Mouse (Mus musculus) midbrain, embryonic 10.5 days (tissue): ENCODE measurements around the gene Nfib. TPM values are rescaled to one million over a fixed set of nuclear protein-coding genes. Genes with fewer than 3 reads are reported as not detected.

ENCODE experiments used
- DNase-seq: peaks from one replicate; pipeline ENCODE4 v3.0.0-alpha.2; 2017; ENCODE audit warnings: low spot score
- H3K27ac ChIP-seq: fragments of 300-500 bp; sonication (generic); replicated peaks from 2 replicates; pipeline ENCODE4 v1.5.1; 2016; ENCODE audit warnings: mild to moderate bottlenecking
- H3K27me3 ChIP-seq: fragments of 300-500 bp; sonication (generic); 2 replicates; pipeline ENCODE4 v1.6.1; 2016; ENCODE audit warnings: low read depth, mild to moderate bottlenecking; ENCODE audit not compliant: poor library complexity, severe bottlenecking
- H3K36me3 ChIP-seq: fragments of 300-500 bp; sonication (generic); 2 replicates; pipeline ENCODE4 v1.6.1; 2016; ENCODE audit warnings: mild to moderate bottlenecking, moderate library complexity
- H3K4me1 ChIP-seq: fragments of 300-500 bp; sonication (generic); 2 replicates; pipeline ENCODE4 v1.6.1; 2016
- H3K4me3 ChIP-seq: fragments of 300-500 bp; sonication (generic); 2 replicates; pipeline ENCODE4 v1.5.1; 2016; ENCODE audit warnings: mild to moderate bottlenecking, moderate library complexity
- H3K9me3 ChIP-seq: fragments of 300-500 bp; sonication (generic); replicated peaks from 2 replicates; pipeline ENCODE4 v1.6.1; 2016; ENCODE audit warnings: mild to moderate bottlenecking
- WGBS: fragments of 180-500 bp; shearing (Covaris S2); methylation state at CpG from one replicate; pipeline ENCODE4 v1.1.7; 2016; 5-methylcytosine and 5-hydroxymethylcytosine counted together
- polyA plus RNA-seq: library from polyadenylated mRNA; unstranded; fragments of >200 nt; fragmentation: Nextera tagmentation; extraction: Ambion mirVana; gene quantifications from 2 replicates; pipeline ENCODE4 v1.2.1, GENCODE M21; 2016

The Nfib gene
- polyA plus RNA-seq, 1 experiment from 2014 or later = 9.8 TPM

DNA sequence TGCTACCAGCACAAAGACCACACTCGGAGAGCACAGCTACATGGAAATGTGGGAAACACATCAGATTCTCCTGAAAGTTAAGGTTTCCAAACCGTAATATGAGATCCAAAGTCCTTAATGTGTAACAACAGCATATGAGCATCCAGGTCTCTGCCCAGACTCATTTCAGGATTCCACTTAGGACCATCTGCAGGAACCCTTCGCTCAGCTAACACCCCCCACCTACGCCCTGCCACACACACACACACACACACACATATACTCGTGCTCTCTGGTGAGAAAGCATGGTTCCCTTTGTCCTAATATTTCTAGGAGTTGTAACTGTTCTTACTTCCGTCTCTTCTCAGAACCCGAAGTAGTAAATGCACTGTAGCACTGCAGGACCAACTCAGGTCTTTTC, 292.9 kb downstream of the Nfib start:
- H3K4me3 ChIP-seq = no peak overlapping the region
- no peaks in the 10 kb centered on the region for H3K27me3 ChIP-seq
- 91% methylated on average over 7 of the region's 7 CpGs for WGBS
- no peak for DNase-seq
- no peaks in the 10 kb centered on the region for H3K9me3 ChIP-seq
- H3K27ac ChIP-seq = no peak overlapping the region
- H3K36me3 ChIP-seq = no peaks in the 10 kb centered on the region
- H3K4me1 ChIP-seq = peaks cover 17% of the 10 kb centered on the region

DNA sequence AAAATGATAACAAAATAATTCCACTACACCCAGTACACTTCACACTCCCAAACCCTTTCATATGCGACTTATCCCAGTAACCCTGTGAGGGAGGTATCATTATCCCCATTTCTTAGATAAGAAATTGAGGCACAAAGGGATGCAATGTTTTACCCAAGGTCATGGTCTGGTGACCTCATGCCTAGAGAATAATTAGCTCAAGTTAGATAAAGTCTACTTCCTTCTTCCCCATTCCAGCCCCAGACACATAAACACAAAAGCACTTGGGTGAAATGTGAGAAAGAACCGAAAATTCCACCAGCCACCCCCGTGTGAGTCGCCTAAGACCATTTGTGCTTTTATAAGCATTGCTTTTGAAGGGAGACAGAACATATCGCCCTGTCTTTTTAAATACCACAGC, 293.6 kb downstream of the Nfib start:
- H3K4me1 ChIP-seq = peaks cover 21% of the 10 kb centered on the region
- no peaks in the 10 kb centered on the region for H3K36me3 ChIP-seq
- no peak overlapping the region for H3K4me3 ChIP-seq
- no peak overlapping the region for H3K27ac ChIP-seq
- no peaks in the 10 kb centered on the region for H3K27me3 ChIP-seq
- no peak for DNase-seq
- WGBS = 64% methylated on average over 5 of the region's 5 CpGs
- no peaks in the 10 kb centered on the region for H3K9me3 ChIP-seq

DNA sequence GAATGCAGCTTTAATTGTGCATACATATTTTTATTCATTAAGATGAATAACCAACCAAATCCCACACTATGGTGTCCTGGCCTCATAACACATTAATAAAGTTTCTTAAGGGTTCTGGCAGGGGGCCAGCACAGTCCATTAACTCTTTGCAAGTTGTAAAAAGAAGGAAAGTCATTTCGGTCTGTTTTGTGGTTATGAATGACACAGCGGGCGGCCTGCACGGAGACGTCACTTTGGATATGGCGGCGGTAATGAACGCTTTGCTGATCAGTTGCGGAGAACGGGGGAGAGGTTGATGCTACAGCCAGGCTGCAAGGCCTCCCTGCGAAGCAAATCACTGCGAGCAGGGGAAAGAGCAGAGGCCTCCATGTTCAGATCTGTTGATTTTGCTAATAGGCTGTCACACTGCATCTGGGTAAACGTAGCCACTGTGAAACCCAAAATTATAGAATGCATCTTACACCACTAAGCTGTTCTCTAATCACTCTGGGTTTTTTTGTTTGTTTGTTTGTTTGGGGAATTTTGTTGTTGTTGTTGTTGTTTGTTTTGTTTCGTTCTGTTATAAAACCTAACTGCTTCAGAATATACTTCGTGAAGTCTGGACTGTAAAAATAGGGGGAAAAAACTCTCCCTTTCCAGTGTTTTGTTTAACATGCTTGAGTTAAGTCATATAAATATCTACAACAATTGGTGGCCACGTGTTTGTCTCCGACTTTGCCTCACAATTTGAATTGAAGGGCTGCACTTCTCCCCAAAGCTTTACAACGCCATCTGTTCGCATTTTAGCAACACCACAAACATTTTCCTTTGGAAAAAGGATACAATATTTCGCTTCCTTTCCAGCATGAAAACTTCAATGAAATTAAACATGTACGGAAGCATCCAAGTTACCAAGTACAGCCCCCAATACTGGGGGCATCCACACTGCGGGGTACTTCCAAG, 296.8 kb downstream of the Nfib start:
- DNase-seq = peak; percentile 34
- Histone ChIP-seq H3K27me3 (no peaks in the 10 kb centered on the region), H3K4me3 (no peak overlapping the region), H3K36me3 (no peaks in the 10 kb centered on the region), H3K27ac (0 out of 2 replicates have a peak overlapping the region, but pooled peaks have one; percentile 9), H3K4me1 (peaks cover 26% of the 10 kb centered on the region), H3K9me3 (no peaks in the 10 kb centered on the region)
- 70% methylated on average over 22 of the region's 22 CpGs for WGBS

DNA sequence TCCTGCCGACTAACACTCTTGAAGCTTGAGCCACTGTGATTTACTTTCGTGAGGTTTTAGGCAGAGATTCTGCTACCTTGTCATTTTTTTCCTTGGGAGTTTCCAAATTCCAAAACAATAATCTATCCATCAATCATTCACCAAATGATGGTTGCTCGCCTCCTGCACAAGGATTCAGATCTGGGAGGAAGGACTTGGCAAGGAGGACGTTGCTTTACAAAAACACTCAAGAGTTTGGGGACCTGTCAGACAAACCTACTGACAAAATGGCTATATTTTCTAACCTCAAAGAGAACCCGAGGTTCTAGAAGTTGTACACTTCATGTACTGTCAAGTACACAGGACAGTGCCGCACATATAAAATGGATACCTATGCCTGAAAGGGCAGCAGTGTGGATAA, 299.0 kb downstream of the Nfib start:
- WGBS = 94% methylated on average over 6 of the region's 6 CpGs
- no peak overlapping the region for H3K27ac ChIP-seq
- H3K27me3 ChIP-seq = no peaks in the 10 kb centered on the region
- no peak overlapping the region for H3K4me3 ChIP-seq
- peaks cover 31% of the 10 kb centered on the region for H3K4me1 ChIP-seq
- no peaks in the 10 kb centered on the region for H3K9me3 ChIP-seq
- DNase-seq = no peak
- no peaks in the 10 kb centered on the region for H3K36me3 ChIP-seq

DNA sequence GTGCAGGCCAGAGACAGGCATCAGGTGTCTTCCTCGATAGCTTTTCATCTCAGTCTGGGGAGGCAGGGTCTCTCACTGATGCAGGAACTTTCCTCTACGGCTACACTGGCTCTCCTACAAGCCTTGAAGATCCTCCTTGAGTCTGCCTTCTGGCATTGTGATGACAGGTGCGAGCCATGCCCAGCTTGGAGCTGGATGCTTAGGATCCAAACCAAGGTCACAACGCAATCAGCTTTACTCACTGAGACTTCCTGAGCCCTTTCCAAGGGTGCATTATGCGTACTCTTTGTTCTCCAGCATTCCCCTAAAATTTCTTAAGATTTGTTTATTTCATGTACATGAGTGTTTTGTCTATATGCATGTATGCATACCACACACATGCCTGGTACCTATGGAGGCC, 299.8 kb downstream of the Nfib start:
- WGBS = 92% methylated on average over 5 of the region's 5 CpGs

DNA sequence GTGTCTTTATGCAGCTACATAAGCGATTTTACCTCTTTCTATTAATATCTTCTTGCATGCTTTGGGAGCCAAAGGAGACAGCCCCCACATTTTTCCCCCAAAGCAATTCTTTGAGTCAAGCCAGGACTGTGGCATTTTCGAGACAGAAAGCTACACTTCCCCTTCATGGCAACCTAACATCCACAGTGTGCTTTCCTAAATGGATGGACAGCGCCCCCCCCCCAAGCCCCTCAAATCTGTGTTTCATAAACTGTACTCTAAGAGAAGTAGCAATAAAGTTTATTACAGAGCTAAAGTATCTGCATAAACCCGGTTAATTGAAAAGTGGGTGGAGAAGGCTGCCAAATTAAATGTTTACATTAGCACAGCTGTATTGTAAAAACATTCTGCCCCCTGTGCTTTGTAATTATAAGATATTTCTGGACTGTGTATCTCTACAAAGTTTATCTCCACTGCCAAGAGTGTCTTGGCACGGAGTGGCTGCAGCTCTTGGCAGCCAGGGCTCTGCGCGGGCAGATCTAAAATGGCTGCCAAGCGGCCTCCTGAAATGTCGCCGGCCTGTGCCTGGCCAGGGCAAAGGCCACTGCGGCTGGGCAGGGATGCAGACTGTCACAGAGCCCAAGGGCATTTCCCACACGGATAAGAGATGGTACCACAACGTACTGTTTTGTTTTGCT, 301.4 kb downstream of the Nfib start:
- no peak overlapping the region for H3K27ac ChIP-seq
- H3K4me3 ChIP-seq = no peak overlapping the region
- no peak for DNase-seq
- no peaks in the 10 kb centered on the region for H3K9me3 ChIP-seq
- H3K36me3 ChIP-seq = no peaks in the 10 kb centered on the region
- peaks cover 4% of the 10 kb centered on the region; the same call in 1 of the 2 replicates for H3K27me3 ChIP-seq
- 82% methylated on average over 13 of the region's 13 CpGs for WGBS
- H3K4me1 ChIP-seq = peaks cover 46% of the 10 kb centered on the region

More for the DNA sequence above, 299.8 kb downstream of the Nfib start:
- Histone ChIP-seq H3K4me1 (peaks cover 38% of the 10 kb centered on the region), H3K4me3 (no peak overlapping the region), H3K36me3 (no peaks in the 10 kb centered on the region), H3K27ac (no peak overlapping the region), H3K9me3 (no peaks in the 10 kb centered on the region), H3K27me3 (no peaks in the 10 kb centered on the region)
- DNase-seq = no peak

DNA sequence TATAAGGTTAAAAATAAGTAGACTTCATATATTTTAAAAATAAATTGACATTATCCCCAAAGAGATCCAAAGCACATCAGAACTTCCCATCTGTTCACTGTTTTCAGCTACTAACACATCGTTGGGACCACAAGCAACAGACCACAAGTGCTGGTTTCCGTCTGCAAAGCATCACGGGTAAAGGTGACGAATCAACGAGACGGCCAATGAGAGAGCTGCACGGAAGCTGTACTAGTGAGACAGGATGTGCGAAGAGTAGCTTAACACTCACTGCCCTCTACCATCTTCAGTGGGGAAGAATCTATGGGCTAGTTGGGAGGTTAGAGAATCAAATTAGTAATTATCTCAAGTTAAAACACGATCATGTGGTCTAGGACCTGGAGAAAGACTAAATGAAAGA, 302.9 kb downstream of the Nfib start:
- H3K4me1 ChIP-seq = peaks cover 38% of the 10 kb centered on the region
- H3K36me3 ChIP-seq = no peaks in the 10 kb centered on the region
- 96% methylated on average over 9 of the region's 9 CpGs for WGBS

DNA sequence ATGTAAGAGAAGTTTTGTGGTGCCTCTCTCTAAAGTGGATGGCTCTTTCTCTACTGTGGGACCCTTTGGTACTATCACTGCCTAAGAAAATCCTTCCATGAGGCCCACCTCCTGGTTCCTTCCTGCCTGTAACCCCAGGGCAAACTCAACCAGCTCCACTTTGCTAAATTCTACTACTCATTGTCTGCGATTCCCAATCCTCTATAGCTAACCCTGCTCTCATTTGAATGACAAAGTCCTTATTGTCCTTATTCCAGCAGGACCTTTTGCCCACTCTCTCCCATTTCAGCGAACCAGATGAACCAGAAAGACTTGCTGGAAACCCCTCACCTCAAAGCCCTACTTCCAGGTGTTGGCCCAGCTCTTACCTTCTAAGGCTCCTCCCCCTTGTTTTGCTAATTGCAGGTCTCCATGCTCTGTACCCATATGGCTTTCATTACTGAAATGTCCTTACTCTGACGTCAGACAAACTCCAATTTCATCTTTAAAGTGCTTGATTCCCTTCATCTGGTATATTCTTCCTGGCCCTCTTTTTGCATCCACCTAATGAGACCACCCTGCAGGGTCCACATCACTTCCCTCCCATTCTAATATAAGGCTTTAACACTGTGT, 304.0 kb downstream of the Nfib start:
- no peak for DNase-seq
- peaks cover 4% of the 10 kb centered on the region; the same call in 1 of the 2 replicates for H3K27me3 ChIP-seq
- H3K4me1 ChIP-seq = peaks cover 34% of the 10 kb centered on the region
- H3K27ac ChIP-seq = no peak overlapping the region
- H3K36me3 ChIP-seq = no peaks in the 10 kb centered on the region
- H3K4me3 ChIP-seq = no peak overlapping the region
- H3K9me3 ChIP-seq = no peaks in the 10 kb centered on the region
- WGBS = 15% methylated on average over 3 of the region's 3 CpGs

More for the DNA sequence above, 302.9 kb downstream of the Nfib start:
- no peak for DNase-seq
- H3K9me3 ChIP-seq = no peaks in the 10 kb centered on the region
- peaks cover 4% of the 10 kb centered on the region; the same call in 1 of the 2 replicates for H3K27me3 ChIP-seq
- no peak overlapping the region for H3K27ac ChIP-seq
- H3K4me3 ChIP-seq = no peak overlapping the region

DNA sequence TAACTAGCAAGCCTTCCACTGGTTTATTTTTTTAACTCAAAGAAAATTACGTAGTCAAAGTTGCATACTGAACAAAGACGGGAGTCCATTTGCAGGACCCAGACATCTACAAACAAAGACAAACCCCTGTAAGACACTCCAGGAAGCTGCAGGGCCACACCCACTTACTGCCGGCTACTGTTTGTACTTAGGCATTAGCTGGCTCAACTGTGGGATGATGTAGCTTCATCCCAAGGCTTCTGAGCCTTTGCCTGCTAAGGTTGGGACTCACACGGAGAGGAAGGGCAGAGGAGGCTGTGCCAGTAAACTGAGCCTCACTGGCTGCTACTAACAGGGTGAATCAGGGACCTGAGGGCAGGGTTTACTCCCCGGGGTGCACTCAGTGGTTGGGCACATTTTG, 305.0 kb downstream of the Nfib start:
- WGBS = 11% methylated on average over 5 of the region's 5 CpGs

DNA sequence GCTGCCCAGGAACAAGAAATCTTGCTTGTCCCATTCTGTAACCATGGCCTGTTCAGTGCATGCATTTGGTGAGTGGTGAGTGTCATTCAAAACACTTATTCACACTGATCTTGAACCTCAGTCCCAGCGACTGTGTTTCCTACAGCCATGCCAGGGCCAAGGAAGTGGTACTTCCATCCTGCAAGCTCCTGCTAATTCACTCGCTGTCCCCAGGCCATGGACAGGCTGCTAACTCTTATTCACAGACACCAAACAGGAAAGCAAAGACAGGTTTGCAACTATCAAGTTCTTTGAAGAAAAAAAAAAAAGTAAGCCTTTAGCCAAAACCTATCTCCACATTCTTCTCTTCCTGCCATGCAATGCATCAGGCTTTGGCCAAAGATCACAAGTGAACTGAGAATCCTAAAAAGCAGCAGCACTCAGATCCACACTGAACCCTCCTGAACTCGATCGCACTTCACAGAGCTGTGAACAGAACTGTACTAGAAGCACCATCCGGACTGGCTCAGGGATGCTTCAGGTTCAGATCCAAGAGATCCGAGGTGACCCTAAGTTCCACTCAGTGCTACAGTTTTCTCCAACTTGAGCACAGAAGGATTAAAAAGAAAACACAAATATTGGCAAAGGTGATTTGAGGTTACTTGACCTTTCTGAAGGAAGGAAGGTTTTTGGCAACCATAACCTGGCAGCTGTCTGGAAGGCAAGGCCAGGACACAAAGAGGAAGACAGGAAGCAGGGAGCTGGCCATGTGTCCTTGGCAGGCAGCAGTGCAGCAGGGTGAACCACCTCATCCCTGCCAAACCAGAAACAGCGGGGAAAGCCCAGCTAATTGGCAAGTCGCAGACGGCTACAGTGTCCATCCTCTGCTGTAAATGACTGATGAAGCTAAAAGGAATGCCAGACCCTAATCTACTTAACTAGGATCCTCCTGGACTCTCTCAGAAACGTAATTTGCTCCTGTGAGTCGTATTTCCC, 305.9 kb downstream of the Nfib start:
- no peak for DNase-seq
- no peaks in the 10 kb centered on the region for H3K36me3 ChIP-seq
- peak overlapping the region; percentile 57 for H3K27ac ChIP-seq
- 53% methylated on average over 11 of the region's 11 CpGs for WGBS
- H3K27me3 ChIP-seq = peaks cover 4% of the 10 kb centered on the region; the same call in 1 of the 2 replicates
- H3K4me3 ChIP-seq = no peak overlapping the region
- H3K9me3 ChIP-seq = no peaks in the 10 kb centered on the region
- H3K4me1 ChIP-seq = peaks cover 34% of the 10 kb centered on the region

More for the DNA sequence above, 305.0 kb downstream of the Nfib start:
- peak; percentile 23 for DNase-seq
- Histone ChIP-seq H3K9me3 (no peaks in the 10 kb centered on the region), H3K27me3 (peaks cover 4% of the 10 kb centered on the region; the same call in 1 of the 2 replicates), H3K4me1 (peaks cover 34% of the 10 kb centered on the region), H3K27ac (peak overlapping the region; percentile 57; the same call in 1 of the 2 replicates), H3K36me3 (no peaks in the 10 kb centered on the region), H3K4me3 (no peak overlapping the region)

DNA sequence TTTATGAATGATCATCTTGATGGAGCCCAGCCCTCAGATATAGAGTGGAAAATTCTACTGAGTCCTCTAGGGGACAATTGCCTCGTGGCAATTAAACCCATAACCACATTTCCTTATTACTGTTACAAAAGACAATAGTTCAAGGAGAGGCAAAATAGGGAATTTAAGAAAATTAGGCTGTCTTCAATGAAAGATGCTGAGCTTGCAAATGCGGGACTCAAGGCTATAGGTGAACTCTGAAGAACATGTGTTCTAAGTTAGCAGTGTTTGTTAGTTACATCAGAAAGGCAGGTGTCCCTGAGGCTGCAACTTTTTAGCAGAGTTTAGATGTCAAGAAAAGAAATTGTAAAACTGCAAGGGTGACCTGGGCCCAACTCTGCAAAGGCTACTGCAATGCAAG, 307.3 kb downstream of the Nfib start:
- 87% methylated on average over 2 of the region's 2 CpGs for WGBS
- H3K27me3 ChIP-seq = peaks cover 4% of the 10 kb centered on the region; the same call in 1 of the 2 replicates
- no peaks in the 10 kb centered on the region for H3K9me3 ChIP-seq
- no peak overlapping the region for H3K27ac ChIP-seq
- peaks cover 29% of the 10 kb centered on the region for H3K4me1 ChIP-seq
- no peak overlapping the region for H3K4me3 ChIP-seq
- no peak for DNase-seq
- H3K36me3 ChIP-seq = no peaks in the 10 kb centered on the region

DNA sequence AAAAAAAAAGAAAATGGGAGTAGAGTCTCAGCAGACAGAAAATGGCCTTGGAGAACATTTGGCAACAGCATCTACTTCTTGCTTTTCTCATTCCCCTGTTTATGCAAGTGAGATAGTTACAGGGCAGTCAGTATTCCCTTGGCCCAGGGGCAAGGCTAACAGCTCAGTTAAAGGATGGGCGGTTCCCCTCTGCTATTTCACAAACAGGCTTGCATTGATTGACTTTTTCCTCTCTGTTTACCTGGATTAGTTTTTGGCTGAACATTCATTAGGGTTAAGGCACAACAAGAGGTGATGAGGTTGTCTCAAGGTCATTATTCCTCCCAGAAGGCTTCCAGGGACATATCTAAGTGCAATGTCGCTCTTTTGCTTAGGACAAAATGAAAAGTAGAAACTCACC, 308.7 kb downstream of the Nfib start:
- Histone ChIP-seq H3K4me3 (no peak overlapping the region), H3K9me3 (no peaks in the 10 kb centered on the region), H3K27ac (no peak overlapping the region), H3K4me1 (peaks cover 24% of the 10 kb centered on the region), H3K36me3 (no peaks in the 10 kb centered on the region), H3K27me3 (peaks cover 4% of the 10 kb centered on the region; the same call in 1 of the 2 replicates)
- WGBS = 91% methylated on average over 2 of the region's 2 CpGs
- no peak for DNase-seq
